Mouse (Mus musculus): Measurements from ENCODE around the gene Eno4.
"Not testable (repeated sequence)": the region's sequence is repeated elsewhere in the genome, so short reads cannot be mapped to it uniquely, and the experiment has no call there.

Gene Eno4

GRCm38 (mm10) chr19:58942841-58943828 is at the start of gene Eno4, which contains the start of gene Hspa12a:
Gene Eno4 (plus strand): TSS chr19:58943425.
Gene Hspa12a (minus strand): TSS chr19:58943654.
- DNase-seq (ENCODE audit: low spot score): peak; percentile 74

GRCm38 (mm10) chr19:58896216-58896615 is 47.0 kb upstream of the Eno4 start:
- DNase-seq (ENCODE audit: low spot score): no peak

GRCm38 (mm10) chr19:58900471-58900870 is 42.8 kb upstream of the Eno4 start:
- DNase-seq (ENCODE audit: low spot score): not testable (repeated sequence)

GRCm38 (mm10) chr19:58903079-58903898 is 39.9 kb upstream of the Eno4 start:
- DNase-seq (ENCODE audit: low spot score): no peak

- peak; percentile 47 for DNase-seq (ENCODE audit: low spot score)
These were observed 39.3 kb upstream of the Eno4 start for GRCm38 (mm10) chr19:58903899-58904327.

- no peak for DNase-seq (ENCODE audit: low spot score)
These were observed 36.5 kb upstream of the Eno4 start for GRCm38 (mm10) chr19:58906685-58907084.

GRCm38 (mm10) chr19:58908018-58908417 is 35.2 kb upstream of the Eno4 start:
- DNase-seq (ENCODE audit: low spot score): no peak

- DNase-seq (ENCODE audit: low spot score): no peak
These were observed 32.3 kb upstream of the Eno4 start for GRCm38 (mm10) chr19:58910941-58911368.

- peak; percentile 2 for DNase-seq (ENCODE audit: low spot score)
These were observed 31.8 kb upstream of the Eno4 start for GRCm38 (mm10) chr19:58911386-58911785.

- DNase-seq (ENCODE audit: low spot score): no peak
These were observed 29.9 kb upstream of the Eno4 start for GRCm38 (mm10) chr19:58913301-58913700.

- DNase-seq (ENCODE audit: low spot score): no peak
These were observed 24.6 kb upstream of the Eno4 start for GRCm38 (mm10) chr19:58918597-58918996.

GRCm38 (mm10) chr19:58919148-58919547 is 24.1 kb upstream of the Eno4 start:
- no peak for DNase-seq (ENCODE audit: low spot score)

GRCm38 (mm10) chr19:58931081-58931800 is 12.0 kb upstream of the Eno4 start:
- DNase-seq (ENCODE audit: low spot score): no peak

- no peak for DNase-seq (ENCODE audit: low spot score)
These were observed 10.2 kb upstream of the Eno4 start for GRCm38 (mm10) chr19:58933062-58933461.

GRCm38 (mm10) chr19:58945959-58946358 is 2.7 kb downstream of the Eno4 start:
- no peak for DNase-seq (ENCODE audit: low spot score)

GRCm38 (mm10) chr19:58951521-58951920 is 8.3 kb downstream of the Eno4 start:
- no peak for DNase-seq (ENCODE audit: low spot score)

GRCm38 (mm10) chr19:58952236-58952635 is 9.0 kb downstream of the Eno4 start:
- DNase-seq (ENCODE audit: low spot score): no peak

- DNase-seq (ENCODE audit: low spot score): no peak
These were observed 11.6 kb downstream of the Eno4 start for GRCm38 (mm10) chr19:58954779-58955178.

GRCm38 (mm10) chr19:58963011-58963410 is 19.8 kb downstream of the Eno4 start:
- DNase-seq (ENCODE audit: low spot score): no peak

GRCm38 (mm10) chr19:58968731-58969506 is 25.7 kb downstream of the Eno4 start:
- DNase-seq (ENCODE audit: low spot score): no peak

- DNase-seq (ENCODE audit: low spot score): no peak
These were observed 27.6 kb downstream of the Eno4 start for GRCm38 (mm10) chr19:58970826-58971225.

All from spleen, adult 12 weeks (tissue).